Mouse (Mus musculus) liver, embryonic 11.5 days (tissue): ENCODE data around the gene 1700001P01Rik. TPM values are rescaled to one million over a fixed set of nuclear protein-coding genes. Genes with fewer than 3 reads are reported as not detected.

ENCODE experiments used
- ATAC-seq: fragments of 200-750 bp; cut with Nextera tagmentation; replicated peaks from 2 replicates; pipeline ENCODE4 v1.8.0; 2017; ENCODE audit warnings: moderate number of reproducible peaks, mild to moderate bottlenecking, moderate TSS enrichment, moderate library complexity; ENCODE audit not compliant: low FRiP score
- DNase-seq: peaks from one replicate; pipeline ENCODE4 v3.0.0-alpha.2; 2017; ENCODE audit warnings: low spot score
- H3K27ac ChIP-seq: fragments of 300-500 bp; sonication (generic); 2 replicates; pipeline ENCODE4 v1.5.1; 2014; ENCODE audit warnings: mild to moderate bottlenecking, low read depth, low read length, control low read depth
- H3K27me3 ChIP-seq: fragments of 300-500 bp; sonication (generic); replicated peaks from 2 replicates; pipeline ENCODE4 v1.6.1; 2014; ENCODE audit warnings: low read length, mixed read lengths; ENCODE audit not compliant: control insufficient read depth, insufficient read depth
- H3K36me3 ChIP-seq: fragments of 300-500 bp; sonication (generic); 2 replicates; pipeline ENCODE4 v1.6.1; 2014; ENCODE audit warnings: mild to moderate bottlenecking, low read length, moderate library complexity, mixed read lengths; ENCODE audit not compliant: control insufficient read depth, insufficient read depth
- H3K4me1 ChIP-seq: fragments of 300-500 bp; sonication (generic); replicated peaks from 2 replicates; pipeline ENCODE4 v1.6.1; 2014; ENCODE audit warnings: low read length, mixed read lengths; ENCODE audit not compliant: control insufficient read depth, insufficient read depth
- H3K4me2 ChIP-seq: fragments of 300-500 bp; sonication (generic); 2 replicates; pipeline ENCODE4 v1.6.1; 2014; ENCODE audit warnings: mild to moderate bottlenecking, control low read depth, moderate library complexity
- H3K4me3 ChIP-seq: fragments of 300-500 bp; sonication (generic); 2 replicates; pipeline ENCODE4 v1.5.1; 2014; ENCODE audit warnings: low read depth, low read length, control low read depth
- H3K9ac ChIP-seq: fragments of 300-500 bp; sonication (generic); 2 replicates; pipeline ENCODE4 v1.6.1; 2014; ENCODE audit warnings: low read depth, low read length, control low read depth
- H3K9me3 ChIP-seq: fragments of 300-500 bp; sonication (generic); 2 replicates; pipeline ENCODE4 v1.6.1; 2016; ENCODE audit warnings: low read length, inconsistent platforms, mixed read lengths; ENCODE audit not compliant: control insufficient read depth
- WGBS: fragments of 180-500 bp; shearing (Covaris S2); extraction: QIAGEN DNeasy Blood & Tissue Kit; methylation state at CpG from one replicate; pipeline ENCODE4 v1.1.7; 2014; 5-methylcytosine and 5-hydroxymethylcytosine counted together
- polyA plus RNA-seq: library from polyadenylated mRNA; unstranded; fragments of >200 nt; fragmentation: Nextera tagmentation; extraction: Ambion mirVana; gene quantifications from 2 replicates; pipeline ENCODE4 v1.2.1, GENCODE M21; 2014

Gene 1700001P01Rik
- polyA plus RNA-seq, 1 experiment from 2014 or later: not detected

DNA sequence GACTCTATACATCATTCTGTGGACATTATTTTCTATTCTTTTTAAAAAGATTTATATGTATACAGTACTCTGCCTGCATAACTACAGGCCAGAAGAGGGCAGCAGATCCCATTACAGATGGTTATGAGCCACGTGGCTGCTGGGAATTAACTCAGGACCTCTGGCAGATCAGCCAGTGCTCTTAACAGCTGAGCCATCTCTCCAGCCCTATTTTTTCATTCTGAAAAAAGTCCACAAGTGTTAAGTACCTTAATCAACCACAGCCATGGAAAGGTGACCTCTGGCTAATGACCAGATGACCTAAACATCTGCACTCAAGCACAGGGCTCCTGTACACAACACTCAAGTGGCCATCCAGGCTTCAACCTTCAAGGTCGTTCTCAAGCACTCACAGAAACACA, 1.4 kb upstream of the 1700001P01Rik start:
- peaks cover 11% of the 10 kb centered on the region for H3K4me1 ChIP-seq
- H3K27ac ChIP-seq: peak overlapping the region; percentile 45; the same call in 1 of the 2 replicates
- peak; percentile 39 for ATAC-seq
- H3K4me3 ChIP-seq: no peak overlapping the region
- H3K27me3 ChIP-seq: no peaks in the 10 kb centered on the region
- H3K9ac ChIP-seq: no peak overlapping the region
- DNase-seq: peak; percentile 46
- peaks cover 44% of the 10 kb centered on the region for H3K36me3 ChIP-seq
- no peaks in the 10 kb centered on the region for H3K9me3 ChIP-seq
- WGBS: 49% methylated on average over 2 of the region's 2 CpGs
- H3K4me2 ChIP-seq: no peak overlapping the region

DNA sequence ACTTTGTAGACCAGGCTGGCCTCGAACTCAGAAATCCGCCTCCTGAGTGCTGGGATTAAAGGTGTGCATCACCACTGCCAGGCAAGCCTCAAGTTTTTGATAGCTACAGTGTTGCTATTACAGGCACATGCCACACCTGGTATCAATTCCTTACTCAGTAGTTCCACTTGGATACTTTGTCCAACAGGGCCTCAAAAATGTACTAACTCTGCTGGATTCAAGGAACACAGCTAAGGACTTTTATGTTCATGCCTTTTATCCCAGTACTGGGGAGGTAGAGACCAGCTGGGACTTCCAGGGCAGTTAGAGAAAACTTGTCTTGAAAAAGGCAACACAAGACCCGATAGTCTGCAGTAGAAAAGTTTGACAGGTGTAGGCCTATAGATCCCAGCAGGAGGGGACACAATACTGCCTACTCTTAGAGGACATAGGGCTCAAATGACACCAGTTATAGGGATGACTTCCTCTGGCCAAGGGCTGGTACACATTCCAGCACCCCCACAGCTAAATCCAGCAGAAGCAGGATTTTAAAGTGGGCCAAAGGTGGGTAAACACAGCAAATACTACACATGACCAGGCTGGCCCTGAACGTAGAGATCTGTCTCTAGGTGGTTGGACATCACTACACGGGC, 895 bp upstream of the 1700001P01Rik start:
- Histone ChIP-seq H3K4me2 (no peak overlapping the region), H3K27ac (peak overlapping the region; percentile 45; the same call in 1 of the 2 replicates), H3K36me3 (peaks cover 44% of the 10 kb centered on the region), H3K4me1 (peaks cover 11% of the 10 kb centered on the region), H3K9ac (no peak overlapping the region), H3K4me3 (no peak overlapping the region), H3K9me3 (no peaks in the 10 kb centered on the region), H3K27me3 (no peaks in the 10 kb centered on the region)
- DNase-seq (peak; percentile 46), ATAC-seq (peak; percentile 54)
- WGBS: 60% methylated on average over 5 of the region's 5 CpGs

DNA sequence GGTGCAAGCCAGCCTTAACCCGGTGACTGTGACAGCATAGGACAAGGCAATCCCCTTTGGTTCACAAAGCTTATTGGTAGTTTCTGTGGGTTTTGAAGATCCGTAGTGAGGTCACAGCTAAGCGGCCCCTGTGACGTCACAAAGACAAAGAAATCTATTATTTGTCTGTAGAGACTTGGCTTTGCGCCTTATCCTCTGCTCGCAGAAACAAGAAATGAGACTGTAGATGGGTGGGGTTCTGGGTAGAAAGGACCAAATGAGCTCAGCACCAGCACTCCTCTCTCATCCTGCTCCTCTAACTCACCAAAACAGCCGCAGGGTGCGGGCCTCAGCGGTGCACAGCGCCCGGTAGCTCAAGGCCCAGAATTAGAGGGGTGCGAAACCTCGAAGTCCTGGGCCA, 532 bp downstream of the 1700001P01Rik start:
- Histone ChIP-seq H3K36me3 (peaks cover 35% of the 10 kb centered on the region), H3K4me1 (peaks cover 3% of the 10 kb centered on the region), H3K4me3 (no peak overlapping the region), H3K27me3 (no peaks in the 10 kb centered on the region), H3K4me2 (no peak overlapping the region), H3K9ac (no peak overlapping the region), H3K9me3 (no peaks in the 10 kb centered on the region), H3K27ac (no peak overlapping the region)
- no peak for DNase-seq
- WGBS: 79% methylated on average over 13 of the region's 13 CpGs
- ATAC-seq: no peak; the same call in 1 of the 2 replicates

DNA sequence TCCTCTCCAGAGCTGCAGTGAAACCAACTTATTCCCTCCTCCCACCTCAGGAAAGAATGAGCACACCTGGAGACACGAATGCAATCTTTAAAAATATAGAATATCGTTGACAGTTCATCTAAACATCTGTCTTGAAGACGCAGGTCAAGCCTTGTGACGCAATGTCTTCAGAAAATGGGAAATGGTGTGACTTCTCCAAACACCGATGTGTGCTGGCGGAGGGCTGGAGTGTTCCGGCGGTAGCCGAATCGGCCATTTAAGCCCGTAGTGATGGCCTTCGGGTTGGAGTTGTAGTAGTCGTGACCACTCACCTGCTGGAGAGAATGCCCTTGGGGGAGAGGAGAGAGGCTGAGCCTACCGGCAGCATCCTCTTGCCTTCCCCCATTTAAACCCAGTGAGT, 4.3 kb downstream of the 1700001P01Rik start:
- Histone ChIP-seq H3K4me1 (no peaks in the 10 kb centered on the region), H3K4me2 (no peak overlapping the region), H3K27me3 (no peaks in the 10 kb centered on the region), H3K36me3 (no peaks in the 10 kb centered on the region), H3K9ac (no peak overlapping the region), H3K27ac (no peak overlapping the region), H3K9me3 (no peaks in the 10 kb centered on the region), H3K4me3 (no peak overlapping the region)
- DNase-seq (no peak), ATAC-seq (no peak)
- WGBS: 71% methylated on average over 14 of the region's 14 CpGs

GRCm38 (mm10) chr11:97769704-97770103, 6.0 kb downstream of the 1700001P01Rik start:
- Histone ChIP-seq H3K9ac (no peak overlapping the region), H3K4me1 (peaks cover 11% of the 10 kb centered on the region), H3K36me3 (no peaks in the 10 kb centered on the region), H3K9me3 (no peaks in the 10 kb centered on the region), H3K4me3 (no peak overlapping the region), H3K27ac (no peak overlapping the region), H3K27me3 (no peaks in the 10 kb centered on the region), H3K4me2 (no peak overlapping the region)
- ATAC-seq (no peak), DNase-seq (no peak)
- WGBS: 33% methylated on average over 2 of the region's 2 CpGs

- Histone ChIP-seq H3K9me3 (no peaks in the 10 kb centered on the region), H3K4me1 (peaks cover 11% of the 10 kb centered on the region), H3K4me2 (peak within 1 kb of the TSS; percentile 67), H3K9ac (peak within 1 kb of the TSS; percentile 82), H3K36me3 (peaks cover 8% of the 10 kb centered on the region; the same call in 1 of the 2 replicates), H3K4me3 (peak within 1 kb of the TSS; percentile 81), H3K27me3 (no peaks in the 10 kb centered on the region), H3K27ac (peak within 1 kb of the TSS; percentile 88)
- WGBS: under 1% methylated on average over 38 of the region's 38 CpGs
- ATAC-seq (peak; percentile 93), DNase-seq (peak; percentile 96)
Observed at GRCm38 (mm10) chr11:97766154-97766881, 9.4 kb downstream of the 1700001P01Rik start, which contains the start of gene Cwc25. Gene Cwc25 (minus strand): TSS chr11:97766556.

DNA sequence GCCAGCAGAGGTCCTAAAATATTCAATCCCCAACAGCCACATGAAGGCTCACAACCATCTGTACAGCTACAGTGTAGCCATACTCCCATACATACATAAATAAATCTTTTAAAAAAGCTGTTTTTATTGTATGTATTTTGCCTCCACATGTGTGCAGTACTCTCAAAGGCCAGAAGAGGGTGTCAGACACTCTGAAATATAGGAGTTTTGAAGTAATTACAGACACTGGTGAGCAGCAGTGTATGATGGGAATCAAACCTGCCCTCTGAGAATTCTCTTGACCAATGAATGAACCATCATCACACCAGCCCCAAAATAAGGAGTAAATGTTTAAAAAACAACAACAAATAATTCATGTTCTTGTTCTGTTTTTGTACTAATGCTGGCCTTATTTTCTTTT, 14.1 kb downstream of the 1700001P01Rik start:
- no peak overlapping the region for H3K4me3 ChIP-seq
- no peak overlapping the region for H3K27ac ChIP-seq
- DNase-seq: no peak
- ATAC-seq: no peak
- no peak overlapping the region for H3K4me2 ChIP-seq
- H3K9me3 ChIP-seq: no peaks in the 10 kb centered on the region
- H3K9ac ChIP-seq: no peak overlapping the region
- no peaks in the 10 kb centered on the region for H3K27me3 ChIP-seq
- peaks cover 11% of the 10 kb centered on the region for H3K4me1 ChIP-seq
- peaks cover 15% of the 10 kb centered on the region; the same call in 1 of the 2 replicates for H3K36me3 ChIP-seq

GRCm38 (mm10) chr11:97758942-97759341, 16.8 kb downstream of the 1700001P01Rik start:
- 77% methylated on average over 6 of the region's 6 CpGs for WGBS
- Histone ChIP-seq H3K9ac (no peak overlapping the region), H3K27ac (no peak overlapping the region), H3K4me3 (no peak overlapping the region), H3K4me2 (no peak overlapping the region), H3K36me3 (peaks cover 19% of the 10 kb centered on the region), H3K9me3 (no peaks in the 10 kb centered on the region), H3K27me3 (no peaks in the 10 kb centered on the region), H3K4me1 (no peaks in the 10 kb centered on the region; the same call in 1 of the 2 replicates)
- no peak for ATAC-seq
- no peak for DNase-seq
